Mouse (Mus musculus): ENCODE measurements around the gene Rrp36.

Gene Rrp36

DNA sequence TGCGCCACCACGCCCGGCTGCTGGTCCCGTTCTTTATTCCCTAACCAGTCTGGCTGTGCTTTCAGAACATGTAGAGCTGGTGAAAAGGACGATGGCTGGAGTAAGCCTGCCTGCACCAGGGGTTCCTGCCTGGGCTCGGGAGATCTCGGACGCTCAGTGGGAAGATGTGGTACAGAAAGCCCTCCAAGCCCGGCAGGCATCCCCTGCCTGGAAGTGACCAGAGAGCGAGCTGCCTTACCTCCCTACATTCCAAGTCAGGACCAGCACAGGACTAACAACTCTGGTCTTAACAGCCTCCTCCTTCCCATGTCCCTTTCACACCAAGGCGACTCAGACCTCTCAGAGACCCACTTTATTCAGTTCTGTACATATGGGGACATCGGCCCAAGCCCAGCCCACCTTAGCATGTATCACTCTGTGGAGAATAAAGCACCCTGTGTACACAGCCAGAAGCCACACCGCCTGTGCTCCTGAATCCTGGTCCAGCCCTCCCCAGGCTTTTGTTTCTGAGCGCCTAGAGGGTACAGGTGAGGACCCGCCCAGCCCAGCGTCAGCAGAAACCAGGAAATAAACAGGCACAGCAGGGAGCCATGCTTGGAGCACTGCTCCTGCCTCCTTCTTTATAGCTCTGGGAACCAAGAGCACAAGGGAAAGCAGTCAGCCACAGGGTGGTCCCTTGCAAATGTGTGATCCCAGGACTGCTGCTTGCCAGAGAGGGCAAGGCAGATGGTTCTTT, 8.7 kb upstream of the Rrp36 start:
- DNase-seq, result no peak

DNA sequence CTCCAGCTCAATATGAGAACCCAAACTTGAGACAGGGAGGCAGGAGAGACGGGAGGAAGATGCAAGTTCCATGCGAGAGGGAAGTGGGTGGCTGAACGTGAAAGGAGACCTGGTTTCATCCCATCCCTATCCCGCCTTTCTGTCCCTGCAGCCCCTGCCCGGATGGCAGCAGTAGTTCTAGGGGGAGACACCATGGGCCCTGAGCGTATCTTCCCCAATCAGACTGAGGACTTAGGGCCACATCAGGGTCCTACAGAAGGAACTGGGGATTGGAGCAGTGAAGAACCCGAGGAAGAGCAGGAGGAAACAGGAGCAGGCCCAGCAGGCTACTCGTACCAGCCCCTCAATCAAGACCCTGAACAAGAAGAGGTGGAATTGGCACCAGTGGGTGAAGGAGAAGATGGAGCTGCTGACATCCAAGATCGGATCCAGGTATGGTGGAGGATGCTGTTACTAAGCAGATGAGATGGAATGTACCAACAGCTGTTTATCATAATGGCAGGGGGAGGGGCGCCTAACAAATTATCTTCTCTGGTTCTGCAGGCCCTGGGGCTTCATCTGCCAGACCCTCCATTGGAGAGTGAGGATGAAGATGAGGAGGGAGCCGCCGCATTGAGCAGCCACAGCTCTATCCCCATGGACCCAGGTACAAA, 7.4 kb upstream of the Rrp36 start:
- no peak for DNase-seq

DNA sequence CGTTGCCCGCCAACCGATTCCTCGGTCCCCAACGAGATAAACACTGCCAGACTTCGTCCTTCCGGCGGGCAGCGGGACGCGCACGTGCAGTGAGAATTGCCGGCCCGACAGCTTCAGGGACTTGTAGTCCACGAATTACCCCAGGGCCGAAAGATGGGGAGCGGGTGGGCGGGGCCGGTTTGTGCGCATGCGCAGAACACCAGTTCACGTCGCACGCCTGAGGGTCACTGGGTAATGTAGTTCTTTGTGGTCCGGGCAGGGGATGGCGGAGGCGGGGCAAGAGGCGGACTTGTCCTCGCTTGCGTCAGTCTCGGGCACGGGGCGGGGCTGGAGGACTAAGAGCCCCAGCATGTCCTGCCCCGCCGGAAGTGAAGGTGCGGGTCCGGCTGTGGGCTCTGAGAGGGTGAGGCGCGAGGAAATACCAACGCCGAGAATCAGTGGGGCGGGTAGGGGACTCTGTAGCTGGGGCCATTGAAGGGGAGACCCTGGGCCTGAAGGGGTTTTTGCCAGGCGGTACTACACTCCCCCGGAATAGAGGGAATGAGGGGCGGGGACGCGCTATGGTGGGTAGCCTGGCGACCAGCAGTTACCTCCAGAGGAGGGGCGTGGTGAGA, 6.7 kb upstream of the Rrp36 start, which contains the start of gene Klhdc3:
Gene Klhdc3 (minus strand): TSS at position 155 of the 614 bp plus-strand sequence.
- DNase-seq, result peak; percentile 99

DNA sequence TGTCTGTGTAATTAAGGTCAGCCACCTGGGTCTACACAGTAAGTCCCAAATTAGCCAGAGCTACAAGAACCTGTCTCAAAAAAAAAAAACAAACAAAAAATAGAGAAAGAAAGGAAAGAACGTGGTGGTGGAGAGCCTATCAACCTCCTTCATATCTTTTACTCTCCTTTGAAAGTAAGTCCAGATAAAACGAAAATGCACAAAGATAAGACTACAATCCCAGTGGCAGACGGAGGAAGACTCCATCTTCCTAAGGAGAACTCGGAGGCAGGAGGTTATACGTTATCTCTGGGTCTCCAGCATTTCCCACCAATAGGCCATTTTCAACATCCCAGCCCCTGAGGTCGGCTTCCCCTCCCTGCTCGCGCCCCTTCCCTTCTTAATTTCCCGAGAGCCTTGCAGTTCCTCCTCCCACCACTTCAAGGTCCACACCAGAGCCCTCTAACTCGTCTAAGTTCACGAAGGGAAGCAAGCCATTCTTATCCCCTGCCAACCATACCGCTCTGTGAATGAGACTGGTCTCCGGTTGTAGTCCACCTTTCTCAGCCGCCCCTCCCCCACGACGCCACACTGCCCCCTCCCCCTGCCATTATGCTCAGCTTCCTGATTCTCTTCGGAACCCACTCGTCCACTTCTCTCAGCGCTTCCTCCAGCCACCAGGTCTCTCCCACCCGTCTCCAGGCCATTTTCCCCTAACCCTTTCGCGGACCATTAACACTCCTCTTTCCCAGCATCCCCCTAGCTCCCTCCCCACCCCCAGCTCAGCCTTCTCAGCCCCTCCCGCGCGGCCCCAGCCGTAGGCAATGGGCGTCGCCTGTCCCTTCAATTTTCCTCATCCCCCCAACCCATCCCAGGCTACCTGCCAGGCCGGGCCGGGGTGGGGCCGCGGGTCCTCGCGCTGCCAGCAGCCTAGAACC, 5.9 kb upstream of the Rrp36 start:
- no peak for DNase-seq

DNA sequence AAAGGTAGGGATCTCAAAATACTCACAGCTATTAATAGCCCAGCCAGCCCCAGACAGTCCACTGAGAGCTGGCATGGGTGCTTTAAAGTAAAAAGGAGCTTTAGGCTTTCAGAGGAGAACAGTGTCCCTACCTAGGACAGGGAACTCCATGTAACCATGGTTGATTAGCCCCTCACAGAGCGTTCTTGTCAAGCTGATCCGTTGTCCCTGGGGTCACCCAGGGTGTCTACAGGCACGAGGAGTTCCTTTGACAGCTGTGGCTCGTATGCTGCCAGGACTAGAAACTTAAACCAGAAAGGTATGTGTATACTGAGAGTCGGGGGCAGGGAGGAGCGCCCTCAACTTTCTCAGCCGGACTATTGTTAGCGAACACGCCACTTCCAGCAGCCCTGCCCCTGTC, 4.8 kb upstream of the Rrp36 start:
- DNase-seq, result no peak

DNA sequence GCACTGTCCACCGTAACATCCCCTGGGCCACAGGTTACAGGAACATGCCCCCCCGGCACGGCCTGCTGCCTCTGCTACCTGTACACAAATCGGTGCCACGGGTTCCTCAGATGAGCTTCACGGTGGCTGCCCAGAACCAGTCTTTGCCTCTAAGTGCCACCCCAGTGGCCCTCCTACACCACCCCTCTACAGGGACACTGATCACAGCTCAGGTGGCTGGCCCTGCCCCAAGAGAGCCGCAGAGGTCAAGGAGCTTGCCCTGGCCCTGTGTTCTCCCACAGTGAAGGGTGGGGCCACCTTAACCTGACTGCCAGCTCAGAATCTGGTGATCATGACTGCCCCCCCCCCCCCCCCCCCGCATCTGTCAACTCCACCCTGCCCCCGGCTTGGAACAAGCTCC, 4.3 kb upstream of the Rrp36 start, which contains the start of gene Mea1:
Gene Mea1 (plus strand): TSS at position 378 of the 400 bp plus-strand sequence.
- no peak for DNase-seq

DNA sequence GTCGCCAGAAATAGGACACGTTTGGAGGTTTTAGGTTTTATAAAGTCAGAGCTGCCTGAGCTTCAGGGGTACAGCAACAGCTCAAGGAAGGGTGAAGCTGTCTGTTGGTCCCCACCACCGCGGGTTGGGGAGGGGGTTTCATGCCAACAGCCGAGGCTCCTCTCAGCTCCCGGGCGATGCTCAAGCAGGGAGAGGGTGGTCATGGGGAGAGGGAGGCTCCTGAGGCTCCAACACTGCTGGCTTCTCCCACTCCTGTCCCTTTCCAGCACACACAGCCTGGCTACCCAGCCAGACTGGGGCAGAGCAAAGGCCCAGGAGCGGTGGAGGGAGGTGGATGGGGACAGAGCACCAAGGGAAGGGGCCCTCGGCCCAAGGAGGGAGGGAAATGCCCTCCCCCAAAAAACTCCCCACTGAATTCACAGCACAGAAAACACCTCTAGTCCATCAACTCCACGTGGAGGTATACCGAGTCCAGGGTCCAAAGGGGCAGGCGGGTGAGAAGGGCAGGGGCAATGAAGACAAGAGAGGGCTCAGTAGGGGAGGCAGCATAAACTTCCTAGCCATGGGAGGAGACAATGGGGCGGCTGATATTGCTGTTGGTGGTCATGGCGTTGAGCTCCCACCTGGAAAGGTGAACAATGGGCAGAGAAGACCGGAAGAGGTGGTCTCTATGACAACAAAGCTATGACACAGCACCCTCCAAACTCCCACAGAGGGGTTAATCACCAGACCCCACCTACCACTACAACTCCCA, 555 bp upstream of the Rrp36 start:
- no peak for DNase-seq

DNA sequence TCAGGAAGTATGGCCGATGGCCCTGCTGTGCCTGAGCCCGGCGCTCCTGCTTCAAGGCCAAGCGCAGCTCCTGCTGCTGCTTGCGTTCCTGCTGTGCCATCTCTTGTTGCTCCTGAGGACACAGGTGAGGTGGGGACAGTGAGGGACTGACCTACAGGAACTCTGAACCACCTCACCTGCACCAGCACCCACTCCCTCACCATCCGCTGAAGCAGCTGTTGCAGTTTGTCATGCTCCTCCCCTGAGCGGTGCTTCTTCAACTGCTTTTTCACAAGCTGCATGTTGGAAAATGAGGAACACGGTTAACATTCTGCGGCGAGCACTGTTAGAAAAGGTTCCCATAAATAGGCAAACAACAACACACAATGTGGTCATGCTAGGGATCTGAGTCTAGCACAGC, 4.2 kb downstream of the Rrp36 start:
- DNase-seq, result no peak

DNA sequence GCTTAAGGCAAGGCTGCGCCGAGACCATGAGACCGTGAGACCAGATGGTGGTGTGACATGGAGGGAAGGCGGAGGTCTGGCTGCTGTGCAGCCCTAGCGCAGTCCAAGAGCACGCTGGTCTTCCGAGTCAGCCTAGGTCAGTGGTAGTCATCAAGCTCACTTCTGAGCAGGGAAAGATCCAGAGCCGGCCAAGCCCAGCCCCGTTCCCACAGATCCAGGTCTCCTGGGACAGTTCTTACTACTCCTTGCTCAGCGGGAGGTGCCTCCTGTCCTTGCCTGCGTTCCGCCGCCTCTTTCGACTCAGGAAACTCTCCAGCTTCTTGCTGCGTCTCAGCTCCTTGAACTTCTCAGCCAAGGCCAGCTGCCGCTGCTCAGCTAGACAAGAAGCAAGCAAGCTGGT, 6.4 kb downstream of the Rrp36 start:
- no peak for DNase-seq

DNA sequence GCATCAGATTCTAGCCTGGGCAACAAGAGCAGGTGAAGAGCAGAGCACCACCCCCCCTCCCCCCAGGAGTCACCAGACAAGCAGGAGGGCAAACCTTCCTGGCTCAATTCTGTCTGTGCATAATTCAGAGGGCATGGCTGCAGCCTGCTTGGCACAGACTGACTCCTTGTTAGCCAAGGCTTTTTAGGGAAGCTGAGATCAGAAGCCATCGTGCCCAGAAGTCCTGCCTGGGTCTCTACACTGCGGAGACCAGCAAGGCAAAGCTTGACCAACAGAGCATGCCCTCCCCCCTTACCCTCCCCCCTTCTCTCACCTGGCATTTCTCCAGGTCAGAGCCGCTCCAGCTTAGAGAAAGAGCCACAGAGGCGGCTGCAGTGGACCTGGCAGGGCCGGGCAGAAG, 11.4 kb downstream of the Rrp36 start:
- DNase-seq, result no peak

DNA sequence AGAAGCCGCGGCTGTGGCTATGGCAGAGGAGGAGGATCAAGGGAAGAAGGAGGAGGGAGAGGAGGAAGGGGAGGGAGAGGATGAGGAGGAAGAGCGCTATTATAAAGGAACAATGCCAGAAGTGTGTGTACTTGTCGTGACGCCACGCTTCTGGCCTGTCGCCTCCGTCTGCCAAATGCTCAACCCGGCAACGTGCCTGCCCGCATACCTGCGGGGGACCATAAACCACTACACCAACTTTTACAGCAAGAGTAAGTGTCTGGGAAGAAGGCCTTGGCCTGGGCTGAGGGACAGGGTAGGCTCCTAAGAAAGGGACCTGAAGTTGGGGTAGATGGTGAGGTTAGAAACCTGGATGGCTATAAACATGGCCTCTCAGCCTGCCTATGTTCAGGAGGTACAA, 12.2 kb downstream of the Rrp36 start:
- no peak for DNase-seq

DNA sequence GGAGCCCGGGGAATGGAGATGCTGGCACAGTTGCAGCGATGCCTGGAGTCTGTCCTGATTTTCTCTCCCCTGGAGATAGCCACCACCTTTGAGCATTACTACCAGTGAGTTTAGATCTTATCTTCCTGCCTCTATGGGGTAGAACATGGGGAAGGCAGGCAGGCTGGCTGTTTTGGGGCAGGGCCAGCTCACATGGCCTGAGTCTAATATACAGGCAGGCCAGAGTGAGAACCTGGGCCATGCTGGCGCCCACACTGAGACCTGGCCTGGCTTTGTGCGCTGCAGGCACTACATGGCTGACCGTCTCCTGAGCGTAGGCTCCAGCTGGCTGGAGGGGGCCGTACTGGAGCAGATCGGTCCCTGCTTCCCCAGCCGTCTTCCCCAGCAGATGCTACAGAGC, 12.8 kb downstream of the Rrp36 start:
- DNase-seq, result no peak

DNA sequence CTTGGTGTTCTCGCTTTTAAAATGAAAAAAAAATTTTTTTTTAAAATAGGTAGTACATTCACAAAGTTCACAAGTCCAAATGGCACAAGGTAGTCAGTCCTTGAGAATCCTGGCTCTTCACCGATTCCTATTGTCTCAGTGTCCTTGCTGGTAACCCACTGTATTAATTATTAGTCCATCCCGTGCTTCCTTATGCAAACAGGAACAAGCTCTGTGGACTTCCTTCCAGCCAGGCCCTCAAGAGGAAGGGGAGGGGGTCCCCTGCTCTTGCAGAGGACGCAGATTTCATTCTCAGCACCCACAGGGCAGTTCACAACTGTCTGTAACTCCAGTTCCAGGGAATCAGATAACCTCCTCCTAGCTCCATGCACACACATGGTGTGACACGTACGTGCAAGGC, 18.1 kb downstream of the Rrp36 start:
- DNase-seq, result no peak

DNA sequence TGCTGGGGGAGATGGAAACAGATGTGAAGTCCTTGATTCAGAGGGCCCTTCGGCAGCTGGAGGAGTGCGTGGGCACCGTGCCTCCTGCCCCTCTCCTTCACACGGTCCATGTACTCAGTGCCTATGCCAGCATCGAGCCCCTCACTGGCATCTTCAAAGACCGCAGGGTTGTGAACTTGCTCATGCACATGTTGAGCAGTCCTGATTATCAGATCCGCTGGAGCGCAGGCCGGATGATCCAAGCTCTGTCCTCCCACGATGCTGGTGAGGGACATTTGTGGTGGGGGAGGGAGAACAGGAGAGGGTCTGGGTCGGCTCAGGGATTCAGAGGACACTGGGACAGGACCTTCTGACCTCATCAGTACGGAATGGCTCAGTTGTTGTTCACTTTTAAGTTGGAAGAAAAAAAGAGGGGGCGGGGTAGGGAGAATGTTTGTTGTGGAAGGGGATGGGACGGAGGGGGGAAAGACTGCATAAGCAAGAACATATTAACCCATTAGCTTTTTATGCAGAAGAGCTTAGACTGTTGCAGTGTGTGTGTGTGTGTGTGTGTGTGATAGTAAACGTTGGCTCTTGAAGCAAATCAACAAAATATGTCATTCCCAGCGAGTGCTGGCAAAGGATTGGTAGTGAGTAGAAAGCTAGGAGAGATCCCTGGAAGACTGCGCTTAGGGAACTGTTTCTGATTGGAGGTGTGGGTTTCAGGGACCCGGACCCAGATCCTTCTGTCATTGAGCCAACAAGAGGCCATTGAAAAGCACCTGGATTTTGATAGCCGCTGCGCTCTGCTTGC, 22.2 kb downstream of the Rrp36 start:
- no peak for DNase-seq

DNA sequence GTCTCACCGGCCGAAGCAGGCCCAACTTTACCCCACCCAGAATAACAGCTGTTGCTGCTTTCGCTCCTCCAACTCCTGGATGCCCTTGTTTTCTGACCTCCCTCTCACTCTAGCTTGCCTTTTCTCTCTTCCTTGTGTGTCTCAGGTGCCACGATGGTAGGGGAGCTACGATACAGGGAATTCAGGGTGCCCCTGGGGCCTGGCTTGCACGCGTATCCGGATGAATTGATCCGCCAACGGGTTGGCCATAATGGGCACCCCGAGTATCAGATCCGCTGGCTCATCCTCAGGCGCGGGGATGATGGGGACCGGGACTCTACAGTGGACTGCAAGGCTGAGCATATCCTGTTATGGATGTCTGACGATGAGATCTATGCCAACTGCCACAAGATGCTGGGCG, 22.9 kb downstream of the Rrp36 start:
- no peak for DNase-seq

DNA sequence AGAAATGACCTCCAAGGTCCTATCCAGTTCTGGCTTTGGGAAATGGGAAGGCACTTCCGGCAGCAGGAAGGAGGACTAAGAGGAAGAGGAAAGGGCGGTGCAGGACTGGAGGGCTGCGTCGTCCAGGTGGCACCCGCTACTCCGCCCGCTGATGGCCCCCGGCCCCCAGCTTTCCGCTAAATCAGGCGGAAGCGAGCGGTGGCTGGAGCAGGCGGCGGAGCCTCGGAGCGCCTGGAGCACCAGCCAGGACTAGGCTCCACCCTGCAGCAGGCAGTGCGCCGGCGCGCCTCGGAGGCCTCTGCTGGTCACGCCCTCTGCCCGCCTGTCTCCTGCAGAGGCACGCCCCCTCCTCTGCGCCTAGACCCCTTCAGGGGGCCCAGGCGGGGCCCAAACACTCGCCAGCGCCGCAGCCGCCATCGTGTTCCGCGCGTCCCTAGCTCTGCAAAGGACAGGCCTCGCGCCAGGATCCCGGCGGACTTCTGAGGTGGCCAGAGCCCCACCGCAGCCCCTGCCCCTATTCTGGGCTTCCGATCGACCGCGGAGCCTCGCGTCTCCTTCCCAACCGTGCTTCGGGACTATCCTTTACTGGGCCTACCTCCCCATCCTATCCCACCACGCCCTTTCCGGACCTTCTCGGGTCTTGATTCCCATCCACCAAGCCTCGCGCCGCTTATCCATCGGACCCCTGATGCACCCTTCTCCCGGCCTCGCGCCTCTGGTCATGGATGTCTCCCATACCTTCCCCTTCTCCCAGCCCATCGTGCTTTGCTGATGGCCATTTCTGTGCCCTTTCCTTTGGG, 23.7 kb downstream of the Rrp36 start, which contains the start of gene Cul7:
Gene Cul7 (plus strand): TSS at position 106 of the 800 bp plus-strand sequence.
- DNase-seq, result peak; percentile 94

DNA sequence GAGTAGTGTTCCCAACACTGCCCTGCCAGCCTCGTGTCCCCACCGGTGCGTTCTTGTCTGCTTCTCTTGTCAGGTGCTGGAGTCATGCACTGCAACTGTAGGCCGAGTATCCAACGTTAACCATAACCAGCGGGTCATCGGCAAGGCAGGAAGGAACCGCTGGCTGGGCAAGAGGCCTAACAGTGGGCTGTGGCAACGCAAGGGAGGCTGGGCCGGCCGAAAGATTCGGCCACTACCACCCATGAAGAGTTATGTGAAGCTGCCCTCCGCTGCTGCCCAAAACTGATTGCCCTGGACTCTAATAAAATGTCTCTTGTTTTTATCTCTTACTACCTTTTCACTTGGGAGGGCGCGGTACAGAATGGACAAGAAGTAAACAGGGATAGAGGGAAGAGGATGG, 24.3 kb downstream of the Rrp36 start:
- no peak for DNase-seq

DNA sequence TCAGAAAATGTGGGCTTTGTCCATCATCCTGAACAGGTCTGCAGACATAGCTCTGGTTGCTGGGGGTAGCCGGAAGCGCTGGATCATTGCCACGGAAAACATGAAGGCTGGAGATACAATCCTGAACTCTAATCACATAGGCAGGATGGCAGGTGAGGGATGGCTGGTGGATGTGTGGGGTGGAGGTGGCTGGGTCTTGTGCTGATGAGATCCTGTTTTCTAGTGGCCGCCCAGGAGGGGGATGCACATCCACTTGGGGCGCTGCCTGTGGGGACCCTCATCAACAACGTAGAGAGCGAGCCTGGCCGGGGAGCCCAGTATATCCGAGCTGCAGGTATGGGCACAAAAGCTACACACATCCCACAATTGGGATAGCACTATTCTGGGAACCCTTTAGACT, 25.7 kb downstream of the Rrp36 start:
- DNase-seq, result no peak

DNA sequence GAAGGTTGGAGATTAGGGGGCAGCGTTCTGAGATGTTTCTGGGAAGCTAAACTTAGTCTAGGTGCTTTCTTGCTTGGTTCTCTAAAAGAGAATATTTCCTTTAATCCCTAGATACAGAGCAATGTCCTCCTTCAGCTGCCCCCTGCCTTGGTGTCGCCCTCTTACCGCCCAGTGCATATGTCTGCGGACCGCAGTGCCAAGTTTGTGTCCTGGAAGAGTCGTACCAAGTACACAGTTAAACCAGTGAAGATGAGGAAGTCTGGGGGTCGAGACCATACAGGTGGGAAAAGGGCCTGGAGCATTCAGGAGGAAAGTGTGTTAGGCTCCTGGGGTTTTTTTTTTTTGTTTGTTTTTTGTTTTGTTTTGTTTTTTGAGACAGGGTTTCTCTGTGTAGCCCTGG, 26.9 kb downstream of the Rrp36 start:
- no peak for DNase-seq

DNA sequence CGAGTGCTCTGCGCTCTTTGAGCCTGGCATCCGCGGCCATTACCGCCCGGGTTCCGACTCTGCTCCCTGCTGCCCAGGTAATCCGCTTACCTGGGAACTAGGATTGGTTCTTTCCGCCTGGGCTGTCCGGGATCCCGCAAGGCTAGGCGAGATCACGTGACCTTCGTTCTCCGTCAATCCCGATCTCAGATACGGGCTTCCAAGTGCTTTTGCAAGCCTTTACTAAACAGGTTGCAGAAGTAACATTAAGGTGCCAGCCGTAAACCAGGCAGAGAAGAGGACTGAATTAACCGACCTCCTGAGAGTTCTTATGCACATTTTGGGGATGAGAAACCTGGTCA, 27.9 kb downstream of the Rrp36 start:
- no peak for DNase-seq

All from layer of hippocampus, adult 9-11 months (tissue).